Mouse (Mus musculus) neural tube, embryonic 14.5 days (tissue): Measurements from ENCODE around the gene Igsf11. TPM values are rescaled to one million over a fixed set of nuclear protein-coding genes. Genes with fewer than 3 reads are reported as not detected.

ENCODE experiments used
- ATAC-seq: fragments of 200-750 bp; cut with Nextera tagmentation; 2 replicates; pipeline ENCODE4 v1.8.0; 2017; ENCODE audit warnings: low read depth, mild to moderate bottlenecking, moderate TSS enrichment, moderate library complexity
- H3K27ac ChIP-seq: fragments of 300-500 bp; sonication (generic); 2 replicates; pipeline ENCODE4 v1.5.1; 2014; ENCODE audit warnings: low read depth, mild to moderate bottlenecking, control low read depth, low read length, moderate library complexity, mixed read lengths
- H3K27me3 ChIP-seq: fragments of 300-500 bp; sonication (generic); 2 replicates; pipeline ENCODE4 v1.6.1; 2014; ENCODE audit warnings: low read length; ENCODE audit not compliant: control insufficient read depth, insufficient read depth
- H3K36me3 ChIP-seq: fragments of 300-500 bp; sonication (generic); 2 replicates; pipeline ENCODE4 v1.6.1; 2014; ENCODE audit warnings: low read length, mixed read lengths; ENCODE audit not compliant: control insufficient read depth, insufficient read depth
- H3K4me1 ChIP-seq: fragments of 300-500 bp; sonication (generic); 2 replicates; pipeline ENCODE4 v1.6.1; 2014; ENCODE audit warnings: low read length; ENCODE audit not compliant: control insufficient read depth, insufficient read depth
- H3K4me2 ChIP-seq: fragments of 300-500 bp; sonication (generic); 2 replicates; pipeline ENCODE4 v1.6.1; 2014; ENCODE audit warnings: mild to moderate bottlenecking, low read depth, low read length, control low read depth
- H3K4me3 ChIP-seq: fragments of 300-500 bp; sonication (generic); 2 replicates; pipeline ENCODE4 v1.5.1; 2014; ENCODE audit warnings: low read depth, low read length, control low read depth, mixed read lengths
- H3K9ac ChIP-seq: fragments of 300-500 bp; sonication (generic); replicated peaks from 2 replicates; pipeline ENCODE4 v1.6.1; 2014; ENCODE audit warnings: low read depth, mild to moderate bottlenecking, control low read depth, low read length, mixed read lengths
- H3K9me3 ChIP-seq: fragments of 300-500 bp; sonication (generic); 2 replicates; pipeline ENCODE4 v1.6.1; 2016; ENCODE audit warnings: low read length; ENCODE audit not compliant: control insufficient read depth
- WGBS: fragments of 180-500 bp; shearing (Covaris S2); extraction: QIAGEN DNeasy Blood & Tissue Kit; methylation state at CpG from one replicate; pipeline ENCODE4 v1.1.7; 2014; 5-methylcytosine and 5-hydroxymethylcytosine counted together
- polyA plus RNA-seq: library from polyadenylated mRNA; unstranded; fragments of >200 nt; fragmentation: Nextera tagmentation; extraction: Ambion mirVana; gene quantifications from 2 replicates; pipeline ENCODE4 v1.2.1, GENCODE M21; 2014

The Igsf11 gene
- polyA plus RNA-seq, 1 experiment from 2014 or later: 3.7 TPM

DNA sequence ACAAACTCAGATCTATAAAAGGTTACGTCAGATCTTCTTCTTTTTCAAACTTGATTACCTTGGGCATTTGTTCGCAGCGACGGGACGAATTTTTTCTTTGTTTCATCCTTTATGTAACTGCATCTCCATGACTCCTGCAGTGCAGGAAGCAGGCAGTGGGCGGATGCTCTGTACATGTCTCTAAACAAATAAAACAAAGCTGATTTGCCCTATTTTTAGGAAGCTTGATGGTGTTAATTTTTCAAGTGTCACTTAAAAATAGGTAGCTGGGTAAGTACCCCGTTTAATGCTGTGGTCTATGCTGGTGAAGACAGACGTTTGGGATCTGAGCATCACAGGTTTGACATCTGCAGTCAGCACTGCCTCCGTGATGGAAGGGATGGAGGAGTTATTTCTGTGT lies 66.3 kb downstream of the Igsf11 start:
- Histone ChIP-seq H3K4me1 (0 out of 2 replicates have a peak, but pooled peaks cover 3% of the 10 kb centered on the region), H3K9me3 (no peaks in the 10 kb centered on the region), H3K27ac (no peak overlapping the region), H3K27me3 (no peaks in the 10 kb centered on the region), H3K9ac (no peak overlapping the region), H3K4me2 (no peak overlapping the region), H3K4me3 (no peak overlapping the region), H3K36me3 (no peaks in the 10 kb centered on the region)
- 77% methylated on average over 9 of the region's 9 CpGs for WGBS
- ATAC-seq: no peak

DNA sequence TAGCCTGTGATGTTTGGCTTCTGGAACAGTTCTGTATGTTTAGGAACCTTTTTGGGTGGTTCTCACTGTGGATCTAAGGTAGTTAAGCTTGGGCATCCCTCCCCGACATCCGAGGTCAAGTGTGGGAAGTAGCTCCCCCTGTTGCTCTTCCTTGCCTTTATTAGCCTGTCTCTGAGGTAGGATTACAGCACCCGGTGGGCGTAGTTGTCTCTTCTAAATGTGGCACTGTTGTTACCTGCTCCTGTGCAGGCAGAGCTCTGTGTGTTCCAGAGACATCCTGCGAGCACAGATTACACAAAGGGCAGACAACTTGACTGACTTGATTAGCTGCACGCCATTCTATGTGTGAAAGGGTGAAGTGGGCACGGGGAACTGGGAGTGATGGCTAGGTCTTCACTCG lies 68.1 kb downstream of the Igsf11 start:
- H3K36me3 ChIP-seq: no peaks in the 10 kb centered on the region
- WGBS: 78% methylated on average over 8 of the region's 8 CpGs
- no peaks in the 10 kb centered on the region for H3K9me3 ChIP-seq
- no peak overlapping the region for H3K27ac ChIP-seq
- H3K4me3 ChIP-seq: no peak overlapping the region
- 0 out of 2 replicates have a peak, but pooled peaks cover 3% of the 10 kb centered on the region for H3K4me1 ChIP-seq
- no peak for ATAC-seq
- no peak overlapping the region for H3K4me2 ChIP-seq
- H3K27me3 ChIP-seq: no peaks in the 10 kb centered on the region
- H3K9ac ChIP-seq: no peak overlapping the region

DNA sequence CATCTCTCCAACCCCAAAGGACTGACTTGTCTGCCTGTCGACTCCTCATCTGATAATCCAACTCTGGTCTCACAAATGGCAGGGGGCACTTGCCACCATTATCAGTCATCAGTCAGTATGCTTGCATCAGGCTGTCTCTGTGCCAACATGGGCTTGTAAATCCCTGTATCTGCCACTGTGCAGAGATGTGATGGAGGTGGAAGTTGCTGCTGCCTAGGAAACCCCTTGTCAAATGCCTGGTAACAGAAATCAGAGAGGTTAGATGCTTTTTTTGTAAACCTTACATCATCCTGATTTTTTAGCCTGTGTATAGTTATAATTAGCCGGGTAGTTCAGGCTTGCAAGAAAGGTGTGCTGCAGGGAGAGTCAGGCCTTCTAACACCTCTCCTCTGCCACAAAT lies 69.4 kb downstream of the Igsf11 start:
- Histone ChIP-seq H3K4me2 (no peak overlapping the region), H3K9ac (no peak overlapping the region), H3K9me3 (no peaks in the 10 kb centered on the region), H3K36me3 (no peaks in the 10 kb centered on the region), H3K27me3 (no peaks in the 10 kb centered on the region), H3K4me3 (no peak overlapping the region), H3K27ac (no peak overlapping the region), H3K4me1 (0 out of 2 replicates have a peak, but pooled peaks cover 3% of the 10 kb centered on the region)
- no peak for ATAC-seq
- 97% methylated on average over 2 of the region's 2 CpGs for WGBS

DNA sequence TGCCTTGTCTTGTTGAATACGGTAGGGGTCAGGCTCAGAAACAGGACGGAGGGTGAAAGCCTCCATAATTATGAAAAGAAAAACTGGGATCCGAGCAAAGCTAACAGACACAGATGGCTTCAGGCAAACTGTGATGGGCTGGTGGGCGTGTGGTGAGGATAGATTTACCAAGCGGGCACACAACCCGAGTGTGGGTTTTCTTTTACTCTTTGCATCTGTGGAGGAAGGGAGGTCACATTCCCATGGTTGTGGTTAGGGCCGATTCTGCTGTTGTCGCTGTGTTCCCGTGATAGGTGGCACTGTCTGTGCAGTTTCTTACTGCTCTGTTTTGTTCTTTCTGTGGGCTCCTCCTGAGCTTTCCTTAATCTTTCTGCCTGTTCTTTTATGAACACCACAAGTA lies 70.2 kb downstream of the Igsf11 start:
- Histone ChIP-seq H3K4me2 (no peak overlapping the region), H3K36me3 (no peaks in the 10 kb centered on the region), H3K4me3 (no peak overlapping the region), H3K27ac (no peak overlapping the region), H3K9me3 (no peaks in the 10 kb centered on the region), H3K27me3 (no peaks in the 10 kb centered on the region), H3K9ac (no peak overlapping the region), H3K4me1 (0 out of 2 replicates have a peak, but pooled peaks cover 3% of the 10 kb centered on the region)
- ATAC-seq: no peak
- WGBS: 62% methylated on average over 9 of the region's 9 CpGs

DNA sequence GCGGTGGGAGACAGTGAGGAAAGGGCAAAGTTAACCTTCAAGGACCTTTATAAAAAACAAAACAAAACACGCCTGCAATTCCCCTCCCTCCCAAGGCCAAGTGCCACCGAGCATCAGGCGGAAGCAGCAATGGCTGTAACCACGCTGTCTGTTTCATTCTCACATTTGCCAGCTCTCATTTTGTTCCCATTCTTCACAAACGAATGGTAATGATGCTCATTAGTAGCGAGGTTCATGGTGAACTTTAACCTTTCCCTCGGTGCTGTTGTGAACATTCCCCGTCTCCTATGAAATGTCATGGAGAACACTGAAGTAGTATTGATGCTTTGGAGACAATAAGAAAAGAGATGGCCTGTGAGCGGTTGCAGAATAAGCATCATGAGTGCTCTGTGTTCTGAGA lies 74.6 kb downstream of the Igsf11 start:
- Histone ChIP-seq H3K4me1 (no peaks in the 10 kb centered on the region), H3K4me3 (no peak overlapping the region), H3K27ac (no peak overlapping the region), H3K36me3 (no peaks in the 10 kb centered on the region), H3K9ac (no peak overlapping the region), H3K9me3 (no peaks in the 10 kb centered on the region), H3K27me3 (no peaks in the 10 kb centered on the region), H3K4me2 (no peak overlapping the region)
- 76% methylated on average over 10 of the region's 10 CpGs for WGBS
- ATAC-seq: no peak

DNA sequence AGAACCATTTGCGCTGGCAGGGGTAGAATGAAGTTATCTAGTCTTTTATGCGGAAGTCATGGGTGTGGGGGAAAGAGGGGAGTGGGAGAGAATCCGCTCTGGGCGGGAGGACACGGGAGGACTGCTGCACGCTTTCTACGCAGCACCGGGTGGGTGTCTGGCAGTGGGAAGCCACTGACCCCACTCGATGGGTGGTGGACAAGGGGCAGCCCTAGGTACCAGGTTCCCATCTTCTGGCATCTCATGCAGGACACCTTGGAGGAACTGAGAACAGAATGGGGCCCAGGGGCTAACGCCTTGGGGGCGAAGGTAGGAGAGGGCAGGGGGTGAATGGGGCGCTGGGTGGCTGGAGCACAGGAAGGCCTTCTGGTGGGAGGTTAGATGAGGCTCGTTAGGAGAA lies 83.7 kb downstream of the Igsf11 start:
- H3K4me2 ChIP-seq: no peak overlapping the region
- H3K27ac ChIP-seq: no peak overlapping the region
- H3K9ac ChIP-seq: no peak overlapping the region
- ATAC-seq: no peak
- no peaks in the 10 kb centered on the region for H3K36me3 ChIP-seq
- no peak overlapping the region for H3K4me3 ChIP-seq
- H3K4me1 ChIP-seq: no peaks in the 10 kb centered on the region
- no peaks in the 10 kb centered on the region for H3K27me3 ChIP-seq
- 76% methylated on average over 13 of the region's 13 CpGs for WGBS
- no peaks in the 10 kb centered on the region for H3K9me3 ChIP-seq

DNA sequence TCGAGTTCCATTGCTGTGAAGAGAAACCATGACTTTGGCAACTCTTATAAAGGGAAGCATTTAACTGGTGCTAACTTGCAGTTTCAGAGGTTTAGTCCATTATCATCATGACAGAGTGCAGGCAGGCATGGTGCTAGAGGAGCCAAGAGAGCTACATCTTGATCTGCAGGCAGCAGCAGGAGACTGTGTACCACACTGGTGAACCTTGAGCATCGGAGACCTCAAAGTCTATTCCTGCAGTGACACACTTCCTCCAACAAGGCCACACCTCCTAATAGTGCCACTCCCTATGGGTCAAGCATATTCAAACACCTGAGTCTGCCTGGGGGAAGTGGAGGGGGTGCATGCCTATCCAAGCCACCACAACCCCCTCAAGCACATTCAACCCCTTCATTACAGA lies 86.1 kb downstream of the Igsf11 start:
- WGBS: 92% methylated on average over 2 of the region's 2 CpGs
- Histone ChIP-seq H3K9me3 (no peaks in the 10 kb centered on the region), H3K27ac (no peak overlapping the region), H3K36me3 (no peaks in the 10 kb centered on the region), H3K4me3 (no peak overlapping the region), H3K4me2 (no peak overlapping the region), H3K9ac (no peak overlapping the region), H3K4me1 (no peaks in the 10 kb centered on the region), H3K27me3 (no peaks in the 10 kb centered on the region)
- no peak for ATAC-seq

DNA sequence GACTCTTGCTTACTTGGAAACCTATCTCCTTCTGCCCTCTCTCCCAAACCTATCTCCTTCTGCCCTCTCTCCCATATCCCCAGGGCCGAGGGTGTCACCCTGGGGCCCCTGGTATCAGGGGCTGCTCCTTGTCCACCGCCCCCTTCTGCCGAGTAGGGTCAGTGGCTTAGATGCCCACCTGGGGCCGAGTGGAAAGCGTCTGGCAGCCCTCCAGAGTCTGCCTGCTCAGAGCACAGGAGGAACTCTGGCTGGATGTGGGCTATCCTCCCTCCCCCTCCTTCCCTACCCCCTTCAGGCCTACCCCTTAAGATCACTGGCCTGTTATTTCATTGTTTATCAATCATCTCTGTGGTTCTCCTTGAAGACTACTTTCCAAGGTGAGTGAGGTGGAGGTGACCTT lies 88.1 kb downstream of the Igsf11 start:
- no peak overlapping the region for H3K4me3 ChIP-seq
- H3K27me3 ChIP-seq: no peaks in the 10 kb centered on the region
- no peak overlapping the region for H3K4me2 ChIP-seq
- H3K27ac ChIP-seq: no peak overlapping the region
- no peaks in the 10 kb centered on the region for H3K4me1 ChIP-seq
- 47% methylated on average over 5 of the region's 5 CpGs for WGBS
- no peaks in the 10 kb centered on the region for H3K36me3 ChIP-seq
- no peaks in the 10 kb centered on the region for H3K9me3 ChIP-seq
- ATAC-seq: no peak
- no peak overlapping the region for H3K9ac ChIP-seq

DNA sequence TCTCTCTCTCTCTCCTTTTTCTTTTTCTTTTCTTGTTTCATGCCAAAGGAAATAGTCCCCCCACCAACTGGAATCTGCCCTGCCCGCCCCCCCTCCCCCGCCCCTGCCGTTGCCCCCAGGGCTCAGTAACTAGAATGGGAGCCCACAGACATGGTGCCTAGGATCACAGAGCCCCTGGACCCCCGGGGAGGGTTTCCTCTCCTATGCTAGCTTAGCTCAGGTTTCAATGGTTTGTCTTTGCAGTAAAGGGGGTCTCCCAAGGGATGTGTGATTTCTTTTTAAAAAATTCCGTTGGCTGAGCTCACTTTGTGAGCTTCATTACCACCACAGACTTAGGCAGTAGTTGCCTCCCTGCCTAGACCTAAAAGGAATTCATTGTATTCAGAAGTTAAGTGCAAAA lies 89.6 kb downstream of the Igsf11 start:
- Histone ChIP-seq H3K4me2 (no peak overlapping the region), H3K36me3 (no peaks in the 10 kb centered on the region), H3K9ac (no peak overlapping the region), H3K4me1 (no peaks in the 10 kb centered on the region), H3K4me3 (no peak overlapping the region), H3K27me3 (no peaks in the 10 kb centered on the region), H3K27ac (no peak overlapping the region), H3K9me3 (no peaks in the 10 kb centered on the region)
- 11% methylated on average over 5 of the region's 5 CpGs for WGBS
- no peak for ATAC-seq
